Mouse (Mus musculus) myocyte (in vitro differentiated cells): ENCODE data around the gene Mroh2a. TPM values are rescaled to one million over a fixed set of nuclear protein-coding genes. Genes with fewer than 3 reads are reported as not detected.

ENCODE experiments used
- H3K27me3 ChIP-seq: one replicate; pipeline ENCODE4 v1.6.1; 2011; ENCODE audit not compliant: control insufficient read depth, insufficient read depth, insufficient read length
- H3K36me3 ChIP-seq: one replicate; pipeline ENCODE4 v1.6.1; 2011; ENCODE audit not compliant: control insufficient read depth, insufficient read depth
- H3K4me2 ChIP-seq: one replicate; pipeline ENCODE4 v1.6.1; 2011; ENCODE audit warnings: low read depth, control low read depth
- H3K4me3 ChIP-seq: one replicate; pipeline ENCODE4 v1.5.1; 2011; ENCODE audit warnings: mild to moderate bottlenecking, control low read depth, moderate library complexity
- H3K79me2 ChIP-seq: one replicate; pipeline ENCODE4 v1.6.1; 2011; ENCODE audit not compliant: control insufficient read depth, insufficient read depth
- H3ac ChIP-seq: one replicate; pipeline ENCODE4 v1.6.1; 2011; ENCODE audit not compliant: control insufficient read depth, insufficient read length
- CEBPB ChIP-seq: IDR thresholded peaks from 2 replicates; pipeline ENCODE4 v1.6.1; 2011; ENCODE audit warnings: mild to moderate bottlenecking, moderate library complexity; ENCODE audit not compliant: poor library complexity, insufficient read depth, severe bottlenecking
- E2F4 ChIP-seq: IDR thresholded peaks from one replicate; pipeline ENCODE4 v1.6.1; 2011; ENCODE audit warnings: mild to moderate bottlenecking, control low read depth, moderate library complexity; ENCODE audit not compliant: insufficient read depth
- MAX ChIP-seq: IDR thresholded peaks from one replicate; pipeline ENCODE4 v1.6.1; 2011; ENCODE audit warnings: low read depth, mild to moderate bottlenecking, control low read depth
- MYOD1 ChIP-seq, 3 experiments: IDR thresholded peaks; one replicate each; pipeline ENCODE4 v1.6.1; 2011; ENCODE audit warnings: control low read depth in 2 of 3, low read depth in 2 of 3, mild to moderate bottlenecking in 2 of 3, moderate library complexity in 1 of 3; ENCODE audit not compliant: insufficient read length in 2 of 3, control insufficient read depth in 1 of 3
- MYOG ChIP-seq, 3 experiments: IDR thresholded peaks; one replicate each; pipeline ENCODE4 v1.6.1; 2011; ENCODE audit warnings: control low read depth in 2 of 3, low read depth in 2 of 3, mild to moderate bottlenecking in 2 of 3; ENCODE audit not compliant: insufficient read length in 2 of 3, control insufficient read depth in 1 of 3, insufficient read depth in 1 of 3
- POLR2A ChIP-seq: IDR thresholded peaks from one replicate; pipeline ENCODE4 v1.6.1; 2011; ENCODE audit warnings: low read depth, mild to moderate bottlenecking, control low read depth, moderate library complexity; ENCODE audit not compliant: insufficient read length
- POLR2AphosphoS2 ChIP-seq: IDR thresholded peaks from one replicate; pipeline ENCODE4 v1.6.1; 2011; ENCODE audit warnings: low read depth, control low read depth; ENCODE audit not compliant: insufficient read length
- REST ChIP-seq: IDR thresholded peaks from one replicate; pipeline ENCODE4 v1.6.1; 2011; ENCODE audit warnings: mild to moderate bottlenecking, control low read depth, moderate library complexity; ENCODE audit not compliant: insufficient read depth, insufficient read length
- SRF ChIP-seq: IDR thresholded peaks from one replicate; pipeline ENCODE4 v1.6.1; 2011; ENCODE audit warnings: low read depth; ENCODE audit not compliant: control insufficient read depth, insufficient read length
- TCF12 ChIP-seq: IDR thresholded peaks from one replicate; pipeline ENCODE4 v1.6.1; 2011; ENCODE audit warnings: mild to moderate bottlenecking, control low read depth; ENCODE audit not compliant: poor library complexity, insufficient read depth, severe bottlenecking
- TCF3 ChIP-seq: IDR thresholded peaks from one replicate; pipeline ENCODE4 v1.6.1; 2011; ENCODE audit warnings: low read depth, control low read depth; ENCODE audit not compliant: insufficient read length
- USF1 ChIP-seq: IDR thresholded peaks from one replicate; pipeline ENCODE4 v1.6.1; 2011; ENCODE audit warnings: low read depth, mild to moderate bottlenecking, control low read depth, moderate library complexity
- polyA plus RNA-seq: library from polyadenylated mRNA; unstranded; fragments of >200 nt; fragmentation: generic; extraction: Trizol; gene quantifications from one replicate; pipeline ENCODE4 v1.2.1, GENCODE M21; 2012; ENCODE audit warnings: missing spikeins

The Mroh2a gene
- polyA plus RNA-seq, 1 experiment = 1.4 TPM

DNA sequence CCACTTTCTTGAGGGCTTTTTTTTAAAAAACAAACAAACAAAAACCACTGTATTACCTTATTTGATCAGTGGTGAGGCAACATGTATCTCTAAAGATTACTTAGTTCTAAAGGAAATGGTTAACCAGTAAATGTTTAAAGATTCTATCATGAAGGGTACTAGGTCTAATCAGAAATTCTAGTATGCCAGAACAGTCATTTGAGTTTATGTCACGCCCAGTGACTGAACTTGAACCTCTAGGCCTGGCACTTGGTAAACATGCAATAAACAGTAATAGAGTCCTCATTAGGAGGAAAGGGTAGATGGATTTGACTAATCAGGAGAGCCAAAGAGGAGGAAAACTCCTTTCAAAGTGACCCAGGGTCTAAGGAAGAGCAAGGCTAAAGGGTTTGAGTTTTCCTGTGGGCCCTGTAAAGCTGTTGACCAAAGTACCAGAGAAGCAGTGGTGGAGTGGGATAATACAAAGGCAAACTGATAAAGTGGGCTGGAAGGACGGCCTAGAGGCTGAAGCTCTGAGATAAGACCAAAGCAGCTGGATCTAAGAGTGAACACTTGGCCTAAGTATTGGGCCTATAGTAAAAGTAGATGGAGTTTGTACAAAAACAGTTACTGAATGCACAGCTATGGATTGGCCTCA lies 19.8 kb upstream of the Mroh2a start:
- no peak overlapping the region for H3ac ChIP-seq
- H3K36me3 ChIP-seq = no peaks in the 10 kb centered on the region
- peaks cover 7% of the 10 kb centered on the region for H3K27me3 ChIP-seq
- TF ChIP-seq MYOG (IDR thresholded peaks at IDR 0.05; ENCODE audit: control insufficient read depth in 1 of 3, insufficient read depth in 1 of 3, insufficient read length in 2 of 3, low read depth in 2 of 3) (no peak), MYOD1 (IDR thresholded peaks at IDR 0.05; ENCODE audit: control insufficient read depth in 1 of 3, insufficient read length in 2 of 3, low read depth in 2 of 3) (no peak), POLR2A (no peak), TCF3 (no peak), SRF (no peak), REST (no peak), USF1 (no peak), E2F4 (no peak)
- no peak overlapping the region for H3K4me2 ChIP-seq
- no peak overlapping the region for H3K4me3 ChIP-seq
- H3K79me2 ChIP-seq = no peaks in the 10 kb centered on the region

DNA sequence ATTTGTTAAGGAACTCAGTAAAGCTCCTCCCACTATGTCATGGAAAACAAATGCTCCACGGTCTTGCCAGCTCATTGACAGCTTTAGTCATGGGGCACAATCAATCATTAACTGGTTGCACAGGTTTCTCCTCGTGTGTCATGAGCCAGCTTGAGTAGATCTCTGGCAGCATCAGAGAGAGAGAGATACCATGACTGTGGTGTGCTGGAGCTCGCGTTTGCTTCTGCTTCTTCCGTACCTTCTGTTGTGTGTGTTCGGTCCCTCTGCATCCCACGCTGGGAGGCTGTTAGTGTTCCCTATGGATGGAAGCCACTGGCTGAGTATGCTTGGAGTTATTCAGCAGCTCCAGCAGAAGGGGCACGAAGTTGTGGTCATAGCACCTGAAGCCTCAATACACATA lies 15.0 kb upstream of the Mroh2a start, which contains the start of gene Ugt1a1:
Gene Ugt1a1 (plus strand): TSS at position 148 of the 400 bp plus-strand sequence.
- no peaks in the 10 kb centered on the region for H3K79me2 ChIP-seq
- TF ChIP-seq POLR2AphosphoS2 (no peak), E2F4 (no peak), CEBPB (no peak), MYOD1 (IDR thresholded peaks at IDR 0.05; ENCODE audit: control insufficient read depth in 1 of 3, insufficient read length in 2 of 3, low read depth in 2 of 3) (no peak), MAX (no peak), TCF3 (no peak), USF1 (no peak), REST (no peak), MYOG (IDR thresholded peaks at IDR 0.05; ENCODE audit: control insufficient read depth in 1 of 3, insufficient read depth in 1 of 3, insufficient read length in 2 of 3, low read depth in 2 of 3) (no peak), SRF (no peak), TCF12 (no peak)
- no peak within 1 kb of the TSS for H3K4me2 ChIP-seq
- no peaks in the 10 kb centered on the region for H3K36me3 ChIP-seq
- no peaks in the 10 kb centered on the region for H3K27me3 ChIP-seq
- H3ac ChIP-seq = no peak within 1 kb of the TSS
- no peak within 1 kb of the TSS for H3K4me3 ChIP-seq

- no peak overlapping the region for H3ac ChIP-seq
- H3K4me2 ChIP-seq = no peak overlapping the region
- no peaks in the 10 kb centered on the region for H3K79me2 ChIP-seq
- no peak overlapping the region for H3K4me3 ChIP-seq
- H3K27me3 ChIP-seq = no peaks in the 10 kb centered on the region
- no peak for TF ChIP-seq MAX
- no peak for TF ChIP-seq TCF12
- TF ChIP-seq POLR2AphosphoS2 = no peak
- no peak for TF ChIP-seq TCF3
- no peak for TF ChIP-seq POLR2A
- TF ChIP-seq E2F4 = no peak
- TF ChIP-seq USF1 = no peak
- TF ChIP-seq SRF = no peak
- TF ChIP-seq MYOG (IDR thresholded peaks at IDR 0.05; ENCODE audit: control insufficient read depth in 1 of 3, insufficient read depth in 1 of 3, insufficient read length in 2 of 3, low read depth in 2 of 3) = no peak
- TF ChIP-seq CEBPB = no peak
- TF ChIP-seq REST = no peak
- no peak for TF ChIP-seq MYOD1 (IDR thresholded peaks at IDR 0.05; ENCODE audit: control insufficient read depth in 1 of 3, insufficient read length in 2 of 3, low read depth in 2 of 3)
- no peaks in the 10 kb centered on the region for H3K36me3 ChIP-seq
Observed at GRCm38 (mm10) chr1:88212341-88213045, 14.3 kb upstream of the Mroh2a start.

DNA sequence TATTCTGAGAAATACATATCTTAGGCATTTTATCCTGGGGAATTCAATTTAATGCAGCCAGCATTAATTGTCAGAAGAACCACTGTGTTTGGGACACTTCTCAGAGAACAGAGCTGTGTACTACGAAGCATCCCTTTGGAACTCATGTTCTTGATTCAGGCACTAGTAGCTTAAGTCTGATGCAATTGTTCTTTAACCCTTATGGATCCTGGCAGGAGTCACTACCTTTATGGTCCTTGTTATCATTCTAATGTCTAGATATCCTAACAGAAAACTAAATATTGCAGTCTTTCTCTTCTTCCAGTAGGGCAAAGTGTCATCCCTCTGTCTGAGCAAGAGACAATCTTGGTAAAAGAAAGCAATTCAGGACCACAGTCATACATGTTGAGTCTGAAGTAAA lies 13.7 kb upstream of the Mroh2a start:
- no peak overlapping the region for H3ac ChIP-seq
- TF ChIP-seq POLR2A (no peak), REST (no peak)
- H3K27me3 ChIP-seq = no peaks in the 10 kb centered on the region
- H3K79me2 ChIP-seq = no peaks in the 10 kb centered on the region
- no peaks in the 10 kb centered on the region for H3K36me3 ChIP-seq
- no peak overlapping the region for H3K4me3 ChIP-seq
- H3K4me2 ChIP-seq = no peak overlapping the region
